Mouse (Mus musculus) hindbrain, embryonic 10.5 days (tissue): ENCODE measurements at regions not wholly inside any gene's neighbourhood (a gene's known extent, or its start where the extent isn't known, plus 50 kb on each side); places are given as distances from the start of the nearest gene placed in this dataset.
"Not testable (repeated sequence)": the region's sequence is repeated elsewhere in the genome, so short reads cannot be mapped to it uniquely, and the experiment has no call there.

ENCODE experiments used
- DNase-seq: peaks from one replicate; pipeline ENCODE4 v3.0.0-alpha.2; 2017; ENCODE audit warnings: low spot score
- H3K27ac ChIP-seq: fragments of 300-500 bp; sonication (generic); 2 replicates; pipeline ENCODE4 v1.5.1; 2016; ENCODE audit warnings: mild to moderate bottlenecking, moderate library complexity
- H3K27me3 ChIP-seq: fragments of 300-500 bp; sonication (generic); 2 replicates; pipeline ENCODE4 v1.6.1; 2016; ENCODE audit warnings: mild to moderate bottlenecking; ENCODE audit not compliant: poor library complexity, insufficient read depth, severe bottlenecking
- H3K36me3 ChIP-seq: fragments of 300-500 bp; sonication (generic); 2 replicates; pipeline ENCODE4 v1.6.1; 2016; ENCODE audit warnings: mild to moderate bottlenecking, moderate library complexity
- H3K4me1 ChIP-seq: fragments of 300-500 bp; sonication (generic); replicated peaks from 2 replicates; pipeline ENCODE4 v1.6.1; 2016; ENCODE audit warnings: mild to moderate bottlenecking
- H3K4me3 ChIP-seq: fragments of 300-500 bp; sonication (generic); 2 replicates; pipeline ENCODE4 v1.5.1; 2016; ENCODE audit warnings: mild to moderate bottlenecking, moderate library complexity
- H3K9me3 ChIP-seq: fragments of 300-500 bp; sonication (generic); 2 replicates; pipeline ENCODE4 v1.6.1; 2016; ENCODE audit warnings: mild to moderate bottlenecking, moderate library complexity
- WGBS: fragments of 180-500 bp; shearing (Covaris S2); methylation state at CpG from one replicate; pipeline ENCODE4 v1.1.7; 2016; 5-methylcytosine and 5-hydroxymethylcytosine counted together

- no peaks in the 10 kb centered on the region for H3K27me3 ChIP-seq
- no peak overlapping the region for H3K4me3 ChIP-seq
- no peaks in the 10 kb centered on the region for H3K9me3 ChIP-seq
- DNase-seq: peak; percentile 35
- no peaks in the 10 kb centered on the region for H3K36me3 ChIP-seq
- WGBS: 66% methylated on average over 7 of the region's 7 CpGs
- peaks cover 9% of the 10 kb centered on the region; the same call in 1 of the 2 replicates for H3K4me1 ChIP-seq
- H3K27ac ChIP-seq: peak overlapping the region; percentile 36; the same call in 1 of the 2 replicates
Observed at GRCm38 (mm10) chr11:52460190-52460780, 64.1 kb downstream of the 9530068E07Rik start.

- H3K4me1 ChIP-seq, H3K9me3 ChIP-seq, H3K36me3 ChIP-seq, H3K27me3 ChIP-seq, H3K4me3 ChIP-seq, H3K27ac ChIP-seq, DNase-seq: not testable (repeated sequence)
- WGBS: 86% methylated on average over 6 of the region's 6 CpGs
Observed at GRCm38 (mm10) chr11:52471128-52471527, 74.9 kb downstream of the 9530068E07Rik start.

GRCm38 (mm10) chr11:52480111-52480510 lies 83.9 kb downstream of the 9530068E07Rik start:
- not testable (repeated sequence) for H3K9me3 ChIP-seq, H3K36me3 ChIP-seq, H3K27ac ChIP-seq, H3K4me1 ChIP-seq, DNase-seq, H3K27me3 ChIP-seq, H3K4me3 ChIP-seq
- WGBS: 65% methylated on average over 10 of the region's 10 CpGs

GRCm38 (mm10) chr11:52480694-52481093 lies 84.5 kb downstream of the 9530068E07Rik start:
- H3K27ac ChIP-seq, H3K9me3 ChIP-seq, H3K27me3 ChIP-seq, DNase-seq, H3K36me3 ChIP-seq, H3K4me3 ChIP-seq, H3K4me1 ChIP-seq: not testable (repeated sequence)
- 91% methylated on average over 24 of the region's 24 CpGs for WGBS

- H3K36me3 ChIP-seq, H3K9me3 ChIP-seq, H3K4me3 ChIP-seq, H3K27ac ChIP-seq, H3K4me1 ChIP-seq, H3K27me3 ChIP-seq, DNase-seq: not testable (repeated sequence)
- WGBS: 94% methylated on average over 6 of the region's 8 CpGs
Observed at GRCm38 (mm10) chr11:52483534-52483933, 87.3 kb downstream of the 9530068E07Rik start.

- not testable (repeated sequence) for H3K9me3 ChIP-seq, H3K36me3 ChIP-seq, H3K27me3 ChIP-seq, DNase-seq, H3K4me3 ChIP-seq, H3K4me1 ChIP-seq, H3K27ac ChIP-seq
- 81% methylated on average over 4 of the region's 4 CpGs for WGBS
Observed at GRCm38 (mm10) chr11:52488538-52488937, 92.3 kb downstream of the 9530068E07Rik start.

GRCm38 (mm10) chr11:52493336-52493735 lies 97.1 kb downstream of the 9530068E07Rik start:
- H3K27ac ChIP-seq: no peak overlapping the region
- WGBS: 81% methylated on average over 6 of the region's 6 CpGs
- no peak overlapping the region for H3K4me3 ChIP-seq
- no peaks in the 10 kb centered on the region for H3K36me3 ChIP-seq
- no peak for DNase-seq
- no peaks in the 10 kb centered on the region for H3K27me3 ChIP-seq
- no peaks in the 10 kb centered on the region for H3K4me1 ChIP-seq
- peaks cover 3% of the 10 kb centered on the region; the same call in 1 of the 2 replicates for H3K9me3 ChIP-seq

- Histone ChIP-seq H3K9me3 (peaks cover 3% of the 10 kb centered on the region; the same call in 1 of the 2 replicates), H3K4me3 (no peak overlapping the region), H3K36me3 (no peaks in the 10 kb centered on the region), H3K27me3 (no peaks in the 10 kb centered on the region), H3K4me1 (no peaks in the 10 kb centered on the region), H3K27ac (no peak overlapping the region)
- no peak for DNase-seq
- 89% methylated on average over 3 of the region's 3 CpGs for WGBS
Observed at GRCm38 (mm10) chr11:52496908-52497307, 100.7 kb downstream of the 9530068E07Rik start.

GRCm38 (mm10) chr11:52502759-52503365 lies 106.6 kb downstream of the 9530068E07Rik start:
- no peaks in the 10 kb centered on the region for H3K9me3 ChIP-seq
- no peak overlapping the region for H3K4me3 ChIP-seq
- H3K36me3 ChIP-seq: no peaks in the 10 kb centered on the region
- no peaks in the 10 kb centered on the region for H3K27me3 ChIP-seq
- no peak overlapping the region for H3K27ac ChIP-seq
- WGBS: 74% methylated on average over 10 of the region's 10 CpGs
- no peak for DNase-seq
- 0 out of 2 replicates have a peak, but pooled peaks cover 4% of the 10 kb centered on the region for H3K4me1 ChIP-seq

- DNase-seq: no peak
- H3K9me3 ChIP-seq: no peaks in the 10 kb centered on the region
- H3K27ac ChIP-seq: no peak overlapping the region
- no peaks in the 10 kb centered on the region for H3K36me3 ChIP-seq
- no peaks in the 10 kb centered on the region for H3K4me1 ChIP-seq
- no peak overlapping the region for H3K4me3 ChIP-seq
- H3K27me3 ChIP-seq: no peaks in the 10 kb centered on the region
- WGBS: 54% methylated on average over 4 of the region's 4 CpGs
Observed at GRCm38 (mm10) chr11:52511831-52512297, 115.6 kb downstream of the 9530068E07Rik start.

- 75% methylated on average over 5 of the region's 5 CpGs for WGBS
- no peak overlapping the region for H3K27ac ChIP-seq
- H3K36me3 ChIP-seq: no peaks in the 10 kb centered on the region
- H3K27me3 ChIP-seq: no peaks in the 10 kb centered on the region
- H3K4me1 ChIP-seq: no peaks in the 10 kb centered on the region
- peaks cover 4% of the 10 kb centered on the region; the same call in 1 of the 2 replicates for H3K9me3 ChIP-seq
- peak; percentile 48 for DNase-seq
- no peak overlapping the region for H3K4me3 ChIP-seq
Observed at GRCm38 (mm10) chr11:52517330-52517729, 121.1 kb downstream of the 9530068E07Rik start.

GRCm38 (mm10) chr11:52519877-52520276 lies 123.6 kb downstream of the 9530068E07Rik start:
- Histone ChIP-seq H3K4me1 (no peaks in the 10 kb centered on the region), H3K27me3 (no peaks in the 10 kb centered on the region), H3K4me3 (no peak overlapping the region), H3K9me3 (peaks cover 4% of the 10 kb centered on the region; the same call in 1 of the 2 replicates), H3K36me3 (no peaks in the 10 kb centered on the region), H3K27ac (no peak overlapping the region)
- WGBS: 86% methylated on average over 3 of the region's 3 CpGs
- DNase-seq: no peak

GRCm38 (mm10) chr11:52521879-52522278 lies 125.7 kb downstream of the 9530068E07Rik start:
- Histone ChIP-seq H3K4me3 (no peak overlapping the region), H3K4me1 (0 out of 2 replicates have a peak, but pooled peaks cover 4% of the 10 kb centered on the region), H3K36me3 (no peaks in the 10 kb centered on the region), H3K27ac (no peak overlapping the region), H3K9me3 (peaks cover 4% of the 10 kb centered on the region; the same call in 1 of the 2 replicates), H3K27me3 (no peaks in the 10 kb centered on the region)
- 45% methylated on average over 4 of the region's 4 CpGs for WGBS
- peak; percentile 46 for DNase-seq
